Mouse (Mus musculus) natural killer cell, adult 2 months (primary cell): ENCODE results near the gene Nell2.
"Not testable (repeated sequence)": the region's sequence is repeated elsewhere in the genome, so short reads cannot be mapped to it uniquely, and the experiment has no call there.

ENCODE experiments used
- DNase-seq, 2 experiments: peaks; one replicate each; pipeline ENCODE4 v3.0.0; 2022; ENCODE audit warnings: low spot score in 2 of 2

Gene Nell2

DNA sequence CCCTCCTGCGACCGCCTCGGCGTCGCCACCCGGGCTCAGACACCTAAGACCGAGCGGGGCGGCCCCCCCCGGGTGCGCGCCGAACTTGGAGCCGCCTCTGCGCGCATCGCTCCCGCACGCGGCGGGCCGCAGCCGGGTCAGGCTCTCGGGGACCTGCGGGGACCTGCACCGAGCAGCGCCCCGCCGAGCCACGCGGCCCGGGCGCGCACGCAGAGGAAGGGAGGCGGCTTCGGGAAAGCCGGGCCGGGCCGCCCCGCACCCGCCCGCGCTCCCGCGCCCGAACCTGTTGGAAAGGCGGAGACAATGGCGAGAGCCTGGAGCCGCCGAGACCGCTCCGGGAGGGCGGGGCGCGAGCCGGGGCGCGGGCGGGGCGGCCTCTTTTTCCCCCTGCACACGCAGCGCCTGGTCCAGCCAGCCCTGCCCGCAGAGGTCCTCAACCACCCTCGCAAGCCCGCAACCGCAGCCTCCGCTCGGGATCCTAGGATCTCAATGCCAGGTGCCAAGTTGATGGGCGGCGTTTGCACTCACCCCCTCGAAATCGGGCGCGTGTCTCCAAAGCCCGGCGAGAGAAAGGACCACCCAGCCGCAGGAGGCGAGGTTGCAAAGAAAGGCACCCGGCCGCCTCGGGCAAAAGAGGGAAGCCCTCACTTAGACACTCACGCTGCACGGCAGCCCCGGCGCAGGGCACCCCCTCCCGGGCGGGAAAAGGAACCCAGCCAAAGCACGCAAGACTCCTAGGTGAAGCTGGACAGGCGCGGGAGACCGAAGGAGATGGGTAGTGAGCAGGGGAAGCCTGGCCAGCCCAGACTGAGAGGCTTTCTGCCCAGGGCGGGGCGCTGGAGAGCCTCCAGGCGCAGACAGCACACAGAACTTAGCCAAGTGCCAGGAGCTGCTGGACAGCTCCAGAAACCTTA, at the start of gene Nell2:
Gene Nell2 (minus strand): TSS at position 612 of the 914 bp plus-strand sequence.
- no peak for DNase-seq

- no peak for DNase-seq
Measured at GRCm38 (mm10) chr15:95574661-95575060, 46.3 kb upstream of the Nell2 start.

GRCm38 (mm10) chr15:95569606-95570005, 41.2 kb upstream of the Nell2 start:
- no peak for DNase-seq

DNA sequence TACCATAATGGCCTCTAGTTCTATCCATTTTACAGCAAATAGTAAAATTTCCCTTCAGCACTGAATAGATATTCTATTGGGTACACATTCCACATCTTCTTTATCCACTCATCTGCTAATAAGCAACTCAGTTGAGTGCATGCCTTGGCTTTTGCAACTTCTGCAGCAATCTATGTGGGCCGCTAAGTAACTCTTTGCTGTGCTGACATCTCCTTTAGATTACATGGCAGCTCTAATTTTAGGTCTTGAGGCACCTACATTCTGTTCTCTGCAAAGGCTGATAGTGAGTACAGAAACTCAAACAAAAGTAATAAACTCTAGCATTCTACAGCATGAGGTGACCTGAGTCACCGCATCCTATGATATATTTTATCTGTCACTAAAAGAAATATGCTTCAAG, 36.8 kb upstream of the Nell2 start:
- no peak for DNase-seq

- no peak for DNase-seq
Measured at GRCm38 (mm10) chr15:95561303-95561702, 32.9 kb upstream of the Nell2 start.

- DNase-seq = no peak
Measured at GRCm38 (mm10) chr15:95550011-95550410, 21.7 kb upstream of the Nell2 start.

DNA sequence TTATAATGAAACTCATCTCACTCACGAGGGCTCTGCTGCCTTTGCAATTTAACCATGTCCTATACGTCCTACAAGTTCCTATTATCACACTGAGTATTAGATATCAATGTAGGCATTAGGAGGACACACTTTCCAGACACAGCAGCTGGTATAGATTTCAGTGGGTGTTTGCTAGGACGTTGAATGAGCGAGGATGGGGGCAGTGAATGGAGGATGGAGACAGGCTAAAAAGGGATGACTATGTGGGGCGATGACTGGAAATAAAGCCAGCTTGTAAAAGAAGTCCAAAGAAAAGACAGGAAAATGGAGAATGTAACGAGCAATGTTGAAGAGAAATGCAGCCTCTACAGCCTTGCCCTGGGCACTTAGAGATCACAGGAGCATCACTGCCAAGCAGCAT, 14.3 kb upstream of the Nell2 start:
- DNase-seq = no peak

DNA sequence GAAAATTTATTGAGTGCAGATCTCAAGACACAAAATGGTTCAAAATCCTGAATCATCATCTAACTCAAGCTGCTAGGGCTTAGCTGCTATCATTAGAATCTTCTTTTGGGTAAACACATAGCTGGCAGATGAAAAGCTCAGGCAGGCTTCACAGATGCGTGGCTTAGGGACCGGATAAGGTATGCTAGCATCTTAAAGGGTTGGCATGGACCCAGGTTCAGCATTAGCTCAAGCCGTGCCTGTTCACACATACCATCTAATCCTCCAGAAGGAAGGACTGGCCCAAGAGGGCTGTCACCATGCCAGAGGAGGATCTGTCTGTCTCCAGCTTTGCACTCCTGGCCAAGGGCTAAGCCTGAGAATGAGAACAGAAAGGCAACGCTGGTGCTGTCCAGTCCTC, 8.4 kb upstream of the Nell2 start:
- no peak for DNase-seq

DNA sequence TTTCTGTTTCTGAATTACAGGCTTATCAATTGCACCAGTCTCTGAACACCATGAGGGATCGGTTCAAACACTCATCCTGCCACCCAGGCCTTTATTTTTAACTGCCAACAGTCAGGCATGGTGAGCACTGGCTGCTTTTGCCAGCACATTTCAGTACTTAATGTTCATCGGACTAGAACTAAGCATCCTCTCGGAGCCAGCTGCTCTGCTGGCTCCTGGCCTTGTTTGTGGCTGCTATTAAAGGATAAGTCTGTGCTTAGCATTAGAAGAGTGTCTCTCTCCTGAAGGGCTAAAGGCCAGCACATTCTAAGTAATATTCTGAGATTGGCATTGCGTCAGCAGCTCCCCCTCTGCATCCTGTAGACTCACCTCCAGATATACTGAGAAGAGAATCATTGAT, 7.9 kb upstream of the Nell2 start:
- no peak for DNase-seq

DNA sequence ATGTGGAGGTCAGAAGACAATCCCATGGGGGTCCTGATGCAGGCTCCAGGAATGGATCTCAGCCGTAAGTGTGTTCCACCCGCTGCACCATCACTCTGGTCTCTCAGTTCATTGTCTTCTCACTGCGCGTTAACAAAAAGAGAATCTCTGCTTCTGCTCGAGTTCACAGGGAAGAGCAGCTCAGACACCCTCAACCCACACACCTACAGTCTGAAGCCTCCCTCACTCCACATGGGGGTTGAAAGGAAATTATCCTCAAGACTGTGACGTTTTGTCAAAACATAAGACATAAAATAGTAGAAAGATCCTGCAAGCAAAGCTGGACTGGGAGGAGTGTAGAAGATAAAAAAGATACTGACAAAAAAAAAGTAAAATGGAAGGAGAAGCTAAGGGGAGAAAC, 6.3 kb upstream of the Nell2 start:
- no peak for DNase-seq

GRCm38 (mm10) chr15:95527461-95527947, 855 bp downstream of the Nell2 start:
- DNase-seq = no peak

GRCm38 (mm10) chr15:95526626-95527411, 1.5 kb downstream of the Nell2 start:
- DNase-seq = no peak

DNA sequence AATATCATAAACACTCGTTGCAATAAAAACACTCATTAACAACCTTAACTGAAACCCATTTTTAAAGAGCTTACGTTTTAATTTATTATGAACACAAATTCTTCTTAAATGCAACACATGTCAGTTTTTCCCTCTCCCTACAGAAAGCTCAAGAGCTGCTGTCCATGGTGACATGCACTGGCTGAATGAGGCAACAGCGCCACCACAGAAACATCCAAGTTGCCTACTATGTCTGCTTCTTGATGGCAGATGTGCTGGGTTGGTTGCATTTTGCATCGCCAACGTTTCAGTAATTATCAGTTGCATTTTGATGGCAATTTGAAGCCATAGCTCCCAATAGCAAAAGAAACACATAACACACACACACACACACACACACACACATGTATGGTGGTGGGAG, 2.4 kb downstream of the Nell2 start:
- DNase-seq = no peak

- no peak for DNase-seq
Measured at GRCm38 (mm10) chr15:95518204-95518603, 10.2 kb downstream of the Nell2 start.

- DNase-seq = not testable (repeated sequence)
Measured at GRCm38 (mm10) chr15:95513306-95513705, 15.1 kb downstream of the Nell2 start.

GRCm38 (mm10) chr15:95495666-95496065, 32.7 kb downstream of the Nell2 start:
- no peak for DNase-seq

- no peak for DNase-seq
Measured at GRCm38 (mm10) chr15:95495193-95495592, 33.2 kb downstream of the Nell2 start.

DNA sequence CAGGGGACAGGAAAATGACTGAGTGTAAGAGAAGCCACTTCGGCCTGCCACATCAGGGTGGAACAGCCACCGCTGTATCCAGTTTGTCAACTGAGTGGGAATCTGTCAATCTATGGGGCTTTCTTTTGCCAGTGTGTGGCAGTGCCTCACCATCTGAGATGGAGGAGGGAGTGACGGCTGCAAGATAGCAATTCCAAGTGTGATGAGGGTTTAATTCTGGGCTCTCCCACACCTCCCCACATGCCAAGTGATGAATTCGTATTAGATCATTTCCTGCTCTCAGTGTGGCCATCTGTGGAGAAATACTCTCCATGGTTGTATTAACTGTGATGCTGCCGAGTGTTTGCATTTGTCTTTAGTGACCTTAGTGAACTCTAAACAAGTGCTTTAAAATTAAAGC, 36.2 kb downstream of the Nell2 start:
- no peak for DNase-seq

DNA sequence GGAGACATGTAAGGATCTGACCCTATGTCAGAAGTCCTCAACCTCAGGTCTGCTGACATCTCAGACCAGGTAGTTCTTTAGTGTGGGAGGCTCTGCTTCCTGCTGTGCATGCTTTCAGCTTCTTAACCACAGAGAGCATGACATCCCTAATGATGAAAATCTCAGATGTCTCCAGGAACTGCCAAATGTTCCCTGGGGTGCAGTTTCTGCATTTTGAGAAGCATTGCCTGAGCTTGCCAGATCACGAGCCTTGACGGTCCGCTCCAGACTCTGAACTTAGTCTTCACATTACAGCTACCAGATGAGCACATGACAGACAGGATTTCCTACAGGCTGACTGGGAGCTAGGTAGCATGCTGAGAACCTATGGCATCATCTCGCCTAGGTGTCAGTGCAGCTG, 39.2 kb downstream of the Nell2 start:
- no peak for DNase-seq

DNA sequence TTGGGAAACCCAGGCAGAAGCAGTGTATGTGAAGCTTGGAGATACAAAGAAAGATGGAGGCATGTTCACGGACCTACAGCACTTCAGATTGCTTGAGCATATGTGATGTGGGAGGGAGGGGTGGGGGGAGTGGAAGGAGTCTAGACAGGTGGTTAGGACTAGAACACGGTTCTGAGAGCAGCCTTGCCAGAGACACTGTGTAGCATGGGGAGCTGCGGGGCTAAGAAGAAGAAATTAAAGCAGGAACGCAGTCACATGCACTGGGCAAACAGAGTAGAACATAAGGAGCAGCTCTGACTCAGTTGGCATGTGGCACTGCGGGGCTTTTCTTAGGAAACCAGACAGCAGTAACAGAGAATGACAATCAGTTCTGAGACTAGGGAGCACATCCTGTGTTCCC, 40.4 kb downstream of the Nell2 start:
- no peak for DNase-seq

GRCm38 (mm10) chr15:95482002-95482401, 46.4 kb downstream of the Nell2 start:
- DNase-seq = no peak

GRCm38 (mm10) chr15:95481585-95481984, 46.8 kb downstream of the Nell2 start:
- no peak for DNase-seq

DNA sequence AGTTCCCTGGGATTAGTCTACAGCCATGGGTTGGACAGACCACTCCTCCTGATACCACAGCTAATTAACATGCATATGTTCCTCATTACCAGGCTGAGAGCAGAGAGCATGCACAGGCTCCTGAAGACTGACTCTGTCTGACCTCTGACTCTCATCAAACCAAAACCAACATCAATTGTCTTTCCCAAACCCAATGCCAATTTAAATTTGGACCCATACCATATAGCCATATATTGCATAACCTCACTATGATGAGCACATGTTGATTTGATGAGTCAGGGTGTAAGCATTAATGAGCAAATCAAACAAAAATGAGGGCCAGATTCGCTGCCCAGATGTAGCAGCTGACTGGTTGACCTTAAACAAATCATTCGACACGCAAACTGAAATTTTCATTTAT, 51.9 kb downstream of the Nell2 start:
- no peak for DNase-seq
